Mouse (Mus musculus) bone marrow, adult 2 months (tissue): ENCODE measurements at regions not wholly inside any gene's neighbourhood (a gene's known extent, or its start where the extent isn't known, plus 50 kb on each side); places are given as distances from the start of the nearest gene placed in this dataset.

Source experiments
- CTCF ChIP-seq: fragments of 200-500 bp; IDR thresholded peaks from 2 replicates; pipeline ENCODE4 v1.5.1; 2011; ENCODE audit warnings: low read length, control low read depth; ENCODE audit not compliant: control insufficient read depth, insufficient read depth
- POLR2A ChIP-seq: fragments of 200-500 bp; IDR thresholded peaks from 2 replicates; pipeline ENCODE4 v1.6.1; 2011; ENCODE audit warnings: low read depth, mild to moderate bottlenecking, control low read depth, low read length, borderline replicate concordance; ENCODE audit not compliant: control insufficient read depth

GRCm38 (mm10) chr1:152273430-152273829 lies 113.1 kb downstream of the Tsen15 start:
- TF ChIP-seq CTCF = no peak
- no peak for TF ChIP-seq POLR2A
